In the genomic region with DNA sequence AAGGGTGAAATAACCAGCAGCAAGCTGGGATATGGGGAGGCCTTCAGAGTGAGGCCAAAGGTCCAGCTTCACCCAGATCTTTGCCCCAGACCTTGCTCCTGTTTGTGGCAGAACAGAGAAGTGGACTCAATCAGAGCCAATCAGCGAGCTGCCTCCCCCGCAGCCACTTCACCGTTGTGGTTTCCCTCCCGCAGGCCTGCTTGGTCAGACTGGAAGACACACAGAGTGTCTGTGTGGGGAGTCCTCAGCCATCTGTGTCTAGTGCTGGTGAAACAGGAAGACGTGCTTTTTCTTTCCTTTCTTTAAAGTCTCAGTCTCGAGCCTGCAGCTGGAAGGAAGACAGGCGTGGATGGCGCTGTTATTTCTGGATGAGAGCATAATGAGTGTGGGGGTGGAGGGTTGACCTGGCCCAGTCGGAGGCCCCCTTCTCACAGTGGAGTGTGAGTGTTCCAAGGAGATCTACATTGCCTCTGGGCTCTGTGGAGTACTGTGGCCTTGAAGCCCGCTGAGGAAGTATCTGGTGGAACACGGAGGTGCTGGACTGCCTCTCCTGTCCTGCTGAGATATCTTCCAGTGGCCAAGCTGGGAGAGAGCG, we compare ENCODE assay signal across 8 mouse cellular contexts.
DNase-seq lines count a peak whose midpoint lies in the region; ATAC-seq and TF ChIP-seq lines count a peak whose summit lies in the region.

No protein-coding gene starts in this region.

- TF ChIP-seq POLR2A in myocyte (IDR thresholded peaks at IDR 0.05; ENCODE audit: insufficient read length, low read depth), result no peak

- 0 out of 2 replicates have a peak, but pooled peaks cover 2% of the 10 kb centered on the region for H3K4me1 ChIP-seq in neural tube, embryonic 15.5 days
- peaks cover 18% of the 10 kb centered on the region; the same call in 1 of the 2 replicates for H3K4me1 ChIP-seq in intestine, embryonic 15.5 days (replicated peaks)

- no peaks in the 10 kb centered on the region for H3K36me3 ChIP-seq in neural tube, embryonic 15.5 days
- no peaks in the 10 kb centered on the region for H3K36me3 ChIP-seq in intestine, embryonic 15.5 days
- H3K36me3 ChIP-seq in myocyte (ENCODE audit: control insufficient read depth, insufficient read depth), result no peaks in the 10 kb centered on the region

- peak; percentile 22 for DNase-seq in neural tube, embryonic 10.5 days (ENCODE audit: extremely low spot score, low spot score)
- DNase-seq in embryo, embryonic 9.5 days (ENCODE audit: extremely low spot score), result peak; percentile 17
- DNase-seq in left cerebral cortex, postnatal 4 days, result peak; percentile 13
- no peak for DNase-seq in gastrocnemius, adult 18-20 months (ENCODE audit: low spot score)
- no peak for DNase-seq in urinary bladder, postnatal 25 days (ENCODE audit: low spot score)

- no peak overlapping the region for H3K4me2 ChIP-seq in neural tube, embryonic 15.5 days
- H3K4me2 ChIP-seq in intestine, embryonic 15.5 days (replicated peaks), result peak overlapping the region; percentile 36
- H3K4me2 ChIP-seq in myocyte (ENCODE audit: low read depth), result peak overlapping the region; percentile 50

- H3ac ChIP-seq in myocyte (ENCODE audit: control insufficient read depth, insufficient read length), result no peak overlapping the region

- 40% methylated on average over 12 of the region's 12 CpGs for WGBS in neural tube, embryonic 15.5 days
- WGBS in intestine, embryonic 15.5 days, result 19% methylated on average over 12 of the region's 12 CpGs

- no peaks in the 10 kb centered on the region for H3K79me2 ChIP-seq in myocyte (ENCODE audit: control insufficient read depth, insufficient read depth)

- ATAC-seq in neural tube, embryonic 15.5 days (ENCODE audit: low FRiP score), result no peak
- ATAC-seq in intestine, embryonic 15.5 days, result peak; percentile 74

- H3K9ac ChIP-seq in neural tube, embryonic 15.5 days (replicated peaks), result no peak overlapping the region
- no peak overlapping the region for H3K9ac ChIP-seq in intestine, embryonic 15.5 days

- H3K4me3 ChIP-seq in neural tube, embryonic 15.5 days (replicated peaks), result no peak overlapping the region
- no peak overlapping the region for H3K4me3 ChIP-seq in intestine, embryonic 15.5 days (replicated peaks)
- H3K4me3 ChIP-seq in myocyte, result no peak overlapping the region

- intact Hi-C loops in left cerebral cortex, postnatal 4 days (cut with DNase I), result no loop called here

- H3K9me3 ChIP-seq in neural tube, embryonic 15.5 days (replicated peaks), result no peaks in the 10 kb centered on the region
- H3K9me3 ChIP-seq in intestine, embryonic 15.5 days, result no peaks in the 10 kb centered on the region

- no peak overlapping the region for H3K27ac ChIP-seq in neural tube, embryonic 15.5 days (replicated peaks)
- H3K27ac ChIP-seq in intestine, embryonic 15.5 days, result peak overlapping the region; percentile 72

- H3K27me3 ChIP-seq in neural tube, embryonic 15.5 days (replicated peaks), result no peaks in the 10 kb centered on the region
- no peaks in the 10 kb centered on the region for H3K27me3 ChIP-seq in intestine, embryonic 15.5 days (replicated peaks)
- no peaks in the 10 kb centered on the region for H3K27me3 ChIP-seq in myocyte (ENCODE audit: control insufficient read depth, insufficient read depth, insufficient read length)

TF ChIP-seq in myocyte, 11 proteins besides CTCF, POLR2A, EP300 and RAD21:
- TF ChIP-seq USF1 (IDR thresholded peaks at IDR 0.05; ENCODE audit: low read depth) (no peak), MAX (IDR thresholded peaks at IDR 0.05; ENCODE audit: low read depth) (no peak), E2F4 (IDR thresholded peaks at IDR 0.05; ENCODE audit: insufficient read depth) (no peak), MYOD1 (IDR thresholded peaks at IDR 0.05; ENCODE audit: control insufficient read depth in 1 of 3, insufficient read length in 2 of 3, low read depth in 2 of 3) (peak in 1 of 3 experiments; percentile 5)

Comparison
In these comparisons a context has a peak if more than half of its experiments do, and no peak if none do; other contexts are left out.
1. DNase-seq: peak in neural tube, embryonic 10.5 days (single experiment), embryo, embryonic 9.5 days (single experiment) and left cerebral cortex, postnatal 4 days (single experiment); none in gastrocnemius, adult 18-20 months (single experiment) and urinary bladder, postnatal 25 days (single experiment).